Mouse (Mus musculus) heart, postnatal 0 days (tissue): ENCODE data around the gene Pou3f1. TPM values are rescaled to one million over a fixed set of nuclear protein-coding genes. Genes with fewer than 3 reads are reported as not detected.
A peak's percentile ranks its signal among the peaks of the same experiment; 100 is the strongest.

ENCODE experiments used
- ATAC-seq: fragments of 200-750 bp; cut with Nextera tagmentation; 2 replicates; pipeline ENCODE4 v1.8.0; 2017; ENCODE audit warnings: low read depth, moderate number of reproducible peaks, moderate library complexity; ENCODE audit not compliant: insufficient read depth
- DNase-seq: peaks from one replicate; pipeline ENCODE4 v3.0.0-alpha.2; 2016; ENCODE audit warnings: low spot score
- H3K27ac ChIP-seq: fragments of 300-500 bp; sonication (generic); 2 replicates; pipeline ENCODE4 v1.5.1; 2014; ENCODE audit warnings: low read depth, mild to moderate bottlenecking
- H3K27me3 ChIP-seq: fragments of 300-500 bp; sonication (generic); 2 replicates; pipeline ENCODE4 v1.6.1; 2014; ENCODE audit warnings: low read length, mixed read lengths; ENCODE audit not compliant: control insufficient read depth, insufficient read depth
- H3K36me3 ChIP-seq: fragments of 300-500 bp; sonication (generic); replicated peaks from 2 replicates; pipeline ENCODE4 v1.6.1; 2014; ENCODE audit warnings: low read length, mixed read lengths; ENCODE audit not compliant: control insufficient read depth, insufficient read depth
- H3K4me1 ChIP-seq: fragments of 300-500 bp; sonication (generic); 2 replicates; pipeline ENCODE4 v1.6.1; 2014; ENCODE audit warnings: antibody characterized with exemption; ENCODE audit not compliant: control insufficient read depth, insufficient read depth
- H3K4me2 ChIP-seq: fragments of 300-500 bp; sonication (generic); 2 replicates; pipeline ENCODE4 v1.6.1; 2014; ENCODE audit warnings: low read depth, mild to moderate bottlenecking, low read length, moderate library complexity
- H3K4me3 ChIP-seq: fragments of 300-500 bp; sonication (generic); 2 replicates; pipeline ENCODE4 v1.5.1; 2014; ENCODE audit warnings: low read depth, low read length
- H3K9ac ChIP-seq: fragments of 300-500 bp; sonication (generic); replicated peaks from 2 replicates; pipeline ENCODE4 v1.6.1; 2014; ENCODE audit warnings: low read depth, low read length, mixed read lengths
- H3K9me3 ChIP-seq: fragments of 300-500 bp; sonication (generic); replicated peaks from 2 replicates; pipeline ENCODE4 v1.6.1; 2016; ENCODE audit warnings: low read length; ENCODE audit not compliant: control insufficient read depth
- CTCF ChIP-seq: IDR thresholded peaks from 2 replicates; pipeline ENCODE4 v1.5.1; 2016; ENCODE audit warnings: antibody characterized with exemption, control low read depth, low read depth
- EP300 ChIP-seq: IDR thresholded peaks from 2 replicates; pipeline ENCODE4 v1.6.1; 2016; ENCODE audit warnings: antibody characterized with exemption, low read depth
- WGBS: fragments of 180-500 bp; shearing (Covaris S2); extraction: QIAGEN DNeasy Blood & Tissue Kit; methylation state at CpG from one replicate; pipeline ENCODE4 v1.1.7; 2014; 5-methylcytosine and 5-hydroxymethylcytosine counted together
- polyA plus RNA-seq: library from polyadenylated mRNA; unstranded; fragments of >200 nt; fragmentation: Nextera tagmentation; extraction: Ambion mirVana; gene quantifications from 2 replicates; pipeline ENCODE4 v1.2.1, GENCODE M21; 2015
- total RNA-seq: library from RNA; depleted of rRNA; stranded (reverse); fragments of >200 nt; gene quantifications from 2 replicates; pipeline ENCODE4 v1.2.3, GENCODE M21; 2014; ENCODE audit warnings: low replicate concordance

The Pou3f1 gene
- total and polyA plus RNA-seq, 2 experiments from 2014 or later = 0.03 to 1.5 TPM

DNA sequence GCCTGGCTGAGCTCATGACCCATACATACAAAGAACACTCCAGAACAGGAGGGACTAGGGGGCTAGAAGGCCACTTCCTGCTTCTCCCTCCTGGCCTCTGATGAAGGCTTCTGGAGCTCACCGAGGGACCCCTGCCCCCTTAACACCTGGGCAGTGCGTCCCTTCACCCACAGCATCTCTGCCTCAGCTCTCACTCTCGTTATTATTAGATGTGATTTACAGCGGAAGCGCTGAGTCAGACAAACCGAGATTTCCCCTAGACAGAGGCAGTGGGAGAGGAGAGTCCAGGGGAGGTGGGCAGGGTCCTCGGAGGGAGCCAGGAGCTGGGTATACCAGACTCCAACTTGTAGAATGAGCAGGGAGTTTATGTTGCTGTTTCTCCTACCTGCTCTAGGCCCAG, 15.0 kb downstream of the Pou3f1 start:
- H3K27ac ChIP-seq = no peak overlapping the region
- peaks cover 54% of the 10 kb centered on the region for H3K27me3 ChIP-seq
- H3K36me3 ChIP-seq = 0 out of 2 replicates have a peak, but pooled peaks cover under 1% of the 10 kb centered on the region
- no peak for TF ChIP-seq EP300
- TF ChIP-seq CTCF = no peak
- DNase-seq = no peak
- no peak for ATAC-seq
- H3K4me2 ChIP-seq = 0 out of 2 replicates have a peak overlapping the region, but pooled peaks have one; percentile 32
- no peak overlapping the region for H3K9ac ChIP-seq
- no peaks in the 10 kb centered on the region for H3K9me3 ChIP-seq
- H3K4me3 ChIP-seq = no peak overlapping the region
- H3K4me1 ChIP-seq = peaks cover 10% of the 10 kb centered on the region
- WGBS = 23% methylated on average over 7 of the region's 7 CpGs

- ATAC-seq = no peak
- Histone ChIP-seq H3K36me3 (peaks cover 10% of the 10 kb centered on the region; the same call in 1 of the 2 replicates), H3K4me1 (peaks cover 10% of the 10 kb centered on the region), H3K9me3 (no peaks in the 10 kb centered on the region), H3K4me2 (peak overlapping the region; percentile 32), H3K4me3 (no peak overlapping the region), H3K27ac (no peak overlapping the region), H3K27me3 (peaks cover 45% of the 10 kb centered on the region), H3K9ac (no peak overlapping the region)
- no peak for TF ChIP-seq CTCF
- TF ChIP-seq EP300 = no peak
- WGBS = 6% methylated on average over 26 of the region's 31 CpGs
- no peak for DNase-seq
Measured at GRCm38 (mm10) chr4:124672347-124673320, 16.0 kb downstream of the Pou3f1 start.

DNA sequence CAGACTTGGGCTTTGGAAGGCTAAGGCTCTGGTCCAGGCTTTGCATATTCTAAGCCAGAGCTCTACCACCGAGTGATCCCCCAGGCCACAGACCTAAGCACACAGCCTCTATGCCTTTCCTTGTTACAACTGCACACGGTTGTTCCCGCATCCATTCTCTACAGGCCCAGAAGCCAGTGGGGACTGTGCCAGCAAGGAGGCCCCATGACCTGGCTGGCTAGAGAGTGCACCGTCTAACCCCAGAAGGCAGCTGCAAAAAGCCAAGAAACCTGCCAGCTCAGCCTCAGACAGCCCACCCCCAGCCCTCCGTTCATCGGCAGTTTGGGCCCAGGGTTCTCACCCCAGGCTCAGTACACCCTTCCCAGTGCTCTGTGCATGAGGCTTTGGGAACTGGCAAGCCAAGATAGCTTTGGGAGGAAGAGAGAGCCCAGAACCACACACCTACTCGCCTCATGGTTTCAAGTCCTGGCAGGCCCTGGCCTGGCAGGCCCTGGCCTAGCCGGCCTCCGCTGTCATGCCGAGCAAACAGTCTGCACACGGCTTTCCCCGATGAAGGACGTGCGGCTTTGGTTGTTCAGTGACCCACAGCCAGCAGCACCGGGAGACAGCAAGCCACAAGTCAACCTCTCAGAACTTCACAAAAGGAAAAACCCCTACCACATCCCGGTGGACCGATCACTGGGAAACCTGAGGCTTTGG, 17.9 kb downstream of the Pou3f1 start:
- Histone ChIP-seq H3K4me1 (peaks cover 14% of the 10 kb centered on the region), H3K27me3 (peaks cover 35% of the 10 kb centered on the region), H3K9ac (no peak overlapping the region), H3K9me3 (no peaks in the 10 kb centered on the region), H3K4me2 (no peak overlapping the region), H3K36me3 (peaks cover 25% of the 10 kb centered on the region), H3K4me3 (no peak overlapping the region), H3K27ac (no peak overlapping the region)
- TF ChIP-seq CTCF = no peak
- TF ChIP-seq EP300 = no peak
- DNase-seq (no peak), ATAC-seq (no peak)
- 74% methylated on average over 17 of the region's 17 CpGs for whole genome bisulfite sequencing

DNA sequence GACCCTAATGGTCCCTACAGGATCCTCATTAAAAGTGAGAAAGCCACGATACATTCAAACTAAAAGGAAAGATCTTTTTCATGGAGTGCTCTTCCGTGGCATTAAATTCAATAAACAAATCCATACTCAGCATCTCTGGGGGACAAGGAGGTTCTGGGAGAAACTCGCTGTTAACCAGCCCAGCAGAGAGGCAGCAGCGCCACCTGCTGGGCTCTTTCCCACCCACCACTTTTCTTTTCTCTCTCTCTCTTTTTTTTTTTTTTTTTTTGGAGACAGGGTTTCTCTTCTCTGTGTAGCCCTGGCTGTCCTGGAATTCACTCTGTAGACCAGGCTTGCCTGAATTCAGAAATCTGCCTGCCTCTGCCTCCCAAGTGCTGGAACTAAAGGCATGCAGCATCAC, 18.4 kb downstream of the Pou3f1 start:
- H3K9me3 ChIP-seq = no peaks in the 10 kb centered on the region
- peaks cover 35% of the 10 kb centered on the region for H3K27me3 ChIP-seq
- peaks cover 17% of the 10 kb centered on the region for H3K4me1 ChIP-seq
- H3K36me3 ChIP-seq = peaks cover 29% of the 10 kb centered on the region
- no peak overlapping the region for H3K9ac ChIP-seq
- ATAC-seq (no peak; the same call in 1 of the 2 replicates), DNase-seq (peak; percentile 53)
- TF ChIP-seq EP300 (no peak), CTCF (peak; percentile 73)
- H3K4me2 ChIP-seq = no peak overlapping the region
- no peak overlapping the region for H3K4me3 ChIP-seq
- WGBS = 7% methylated on average over 4 of the region's 4 CpGs
- H3K27ac ChIP-seq = no peak overlapping the region

DNA sequence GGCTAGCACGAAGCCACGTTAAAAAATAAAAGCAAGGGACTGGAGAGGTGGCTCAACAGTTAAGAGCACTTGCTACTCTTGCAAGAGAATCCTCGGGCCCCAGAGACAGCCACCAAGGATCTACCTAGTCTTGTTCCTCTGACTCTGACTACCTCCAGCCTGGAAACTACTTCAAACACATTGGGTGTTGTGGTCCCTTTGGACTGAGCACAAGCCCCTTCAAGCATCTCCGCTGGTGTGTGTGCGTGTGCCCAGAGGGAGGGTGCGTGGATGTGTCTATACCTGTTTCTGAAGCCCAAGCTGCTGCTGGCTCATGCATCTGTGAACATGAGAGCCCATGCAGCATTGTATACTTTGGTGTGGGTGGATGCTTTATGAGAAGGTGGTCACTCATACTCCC, 19.4 kb downstream of the Pou3f1 start:
- 83% methylated on average over 6 of the region's 6 CpGs for WGBS
- no peak for ATAC-seq
- DNase-seq = no peak

More for the DNA sequence above, 19.4 kb downstream of the Pou3f1 start:
- TF ChIP-seq CTCF = no peak
- no peak for TF ChIP-seq EP300
- Histone ChIP-seq H3K4me2 (no peak overlapping the region), H3K4me3 (no peak overlapping the region), H3K27ac (no peak overlapping the region), H3K4me1 (peaks cover 17% of the 10 kb centered on the region), H3K27me3 (peaks cover 28% of the 10 kb centered on the region), H3K9me3 (no peaks in the 10 kb centered on the region), H3K36me3 (peaks cover 38% of the 10 kb centered on the region), H3K9ac (no peak overlapping the region)
